Mouse (Mus musculus) cortical plate, adult 2 months (tissue): Measurements from ENCODE around the gene Tmem143. TPM values are rescaled to one million over a fixed set of nuclear protein-coding genes. Genes with fewer than 3 reads are reported as not detected.
"Not testable (repeated sequence)": the region's sequence is repeated elsewhere in the genome, so short reads cannot be mapped to it uniquely, and the experiment has no call there.

Experiments used
- H3K27ac ChIP-seq: fragments of 200-500 bp; 2 replicates; pipeline ENCODE4 v1.5.1; 2012; ENCODE audit warnings: low read length, control low read depth, inconsistent platforms; ENCODE audit not compliant: insufficient read depth
- H3K4me1 ChIP-seq: fragments of 200-500 bp; 2 replicates; pipeline ENCODE4 v1.6.1; 2011; ENCODE audit warnings: low read length; ENCODE audit not compliant: control insufficient read depth, insufficient read depth
- H3K4me3 ChIP-seq: fragments of 200-500 bp; 2 replicates; pipeline ENCODE4 v1.5.1; 2011; ENCODE audit warnings: mild to moderate bottlenecking, low read length, control low read depth; ENCODE audit not compliant: insufficient read depth
- CTCF ChIP-seq: fragments of 200-500 bp; IDR thresholded peaks from 2 replicates; pipeline ENCODE4 v1.5.1; 2011; ENCODE audit warnings: mild to moderate bottlenecking, control low read depth, low read length; ENCODE audit not compliant: insufficient read depth; ENCODE audit errors: extremely low read depth
- POLR2A ChIP-seq: fragments of 200-500 bp; IDR thresholded peaks from 2 replicates; pipeline ENCODE4 v1.6.1; 2011; ENCODE audit warnings: mild to moderate bottlenecking, low read length, control low read depth; ENCODE audit not compliant: insufficient read depth; ENCODE audit errors: extremely low read depth
- polyA plus RNA-seq: library from polyadenylated mRNA; depleted of rRNA; stranded (reverse); fragments of >200 nt; gene quantifications from 2 replicates; pipeline ENCODE4 v1.2.3, GENCODE M21; 2012

Tmem143 gene
- polyA plus RNA-seq, 1 experiment = 32.5 TPM

- Histone ChIP-seq H3K27ac (no peak overlapping the region), H3K4me3 (peak overlapping the region; percentile 48; the same call in 1 of the 2 replicates), H3K4me1 (no peaks in the 10 kb centered on the region)
Observed at GRCm38 (mm10) chr7:45867871-45868270, 28.9 kb upstream of the Tmem143 start.

GRCm38 (mm10) chr7:45869107-45869670 lies 27.6 kb upstream of the Tmem143 start:
- Histone ChIP-seq H3K4me1 (0 out of 2 replicates have a peak, but pooled peaks cover 2% of the 10 kb centered on the region), H3K27ac (no peak overlapping the region), H3K4me3 (peak overlapping the region; percentile 48)
- no peak for TF ChIP-seq POLR2A
- TF ChIP-seq CTCF = no peak

More at GRCm38 (mm10) chr7:45867871-45868270, 28.9 kb upstream of the Tmem143 start:
- TF ChIP-seq POLR2A = no peak

GRCm38 (mm10) chr7:45869787-45870186 lies 27.0 kb upstream of the Tmem143 start:
- Histone ChIP-seq H3K4me1 (peaks cover 4% of the 10 kb centered on the region; the same call in 1 of the 2 replicates), H3K4me3 (peak overlapping the region; percentile 48), H3K27ac (no peak overlapping the region)
- TF ChIP-seq CTCF (no peak), POLR2A (no peak)

GRCm38 (mm10) chr7:45870282-45871058 lies 26.3 kb upstream of the Tmem143 start:
- Histone ChIP-seq H3K27ac (no peak overlapping the region), H3K4me3 (peak overlapping the region; percentile 48), H3K4me1 (peaks cover 5% of the 10 kb centered on the region; the same call in 1 of the 2 replicates)
- TF ChIP-seq POLR2A (no peak), CTCF (no peak)

- H3K4me1 ChIP-seq = peaks cover 5% of the 10 kb centered on the region; the same call in 1 of the 2 replicates
- peak within 1 kb of the TSS; percentile 37 for H3K27ac ChIP-seq
- H3K4me3 ChIP-seq = peak within 1 kb of the TSS; percentile 57
- TF ChIP-seq POLR2A (peak; percentile 82), CTCF (peak; percentile 82)
Observed at GRCm38 (mm10) chr7:45872624-45873023, 24.1 kb upstream of the Tmem143 start, which contains the start of gene Kdelr1. TSS of gene Kdelr1 (plus strand) at chr7:45872772.

GRCm38 (mm10) chr7:45873061-45873947 lies 23.4 kb upstream of the Tmem143 start:
- TF ChIP-seq POLR2A (no peak), CTCF (no peak)
- Histone ChIP-seq H3K4me3 (peak overlapping the region; percentile 57), H3K27ac (peak overlapping the region; percentile 37), H3K4me1 (peaks cover 5% of the 10 kb centered on the region; the same call in 1 of the 2 replicates)

- TF ChIP-seq POLR2A (no peak), CTCF (no peak)
- Histone ChIP-seq H3K27ac (no peak overlapping the region), H3K4me3 (no peak overlapping the region), H3K4me1 (peaks cover 5% of the 10 kb centered on the region; the same call in 1 of the 2 replicates)
Observed at GRCm38 (mm10) chr7:45876895-45877294, 19.8 kb upstream of the Tmem143 start.

GRCm38 (mm10) chr7:45878278-45878677 lies 18.5 kb upstream of the Tmem143 start, which contains the start of gene Grin2d:
TSS of gene Grin2d (minus strand) at chr7:45878378.
- not testable (repeated sequence) for H3K27ac ChIP-seq, H3K4me1 ChIP-seq, H3K4me3 ChIP-seq

GRCm38 (mm10) chr7:45880531-45880930 lies 16.2 kb upstream of the Tmem143 start:
- Histone ChIP-seq H3K27ac (no peak overlapping the region), H3K4me1 (no peaks in the 10 kb centered on the region), H3K4me3 (no peak overlapping the region)
- TF ChIP-seq CTCF (no peak), POLR2A (no peak)
